Mouse (Mus musculus): Measurements from ENCODE around the gene Rwdd3.

DNA sequence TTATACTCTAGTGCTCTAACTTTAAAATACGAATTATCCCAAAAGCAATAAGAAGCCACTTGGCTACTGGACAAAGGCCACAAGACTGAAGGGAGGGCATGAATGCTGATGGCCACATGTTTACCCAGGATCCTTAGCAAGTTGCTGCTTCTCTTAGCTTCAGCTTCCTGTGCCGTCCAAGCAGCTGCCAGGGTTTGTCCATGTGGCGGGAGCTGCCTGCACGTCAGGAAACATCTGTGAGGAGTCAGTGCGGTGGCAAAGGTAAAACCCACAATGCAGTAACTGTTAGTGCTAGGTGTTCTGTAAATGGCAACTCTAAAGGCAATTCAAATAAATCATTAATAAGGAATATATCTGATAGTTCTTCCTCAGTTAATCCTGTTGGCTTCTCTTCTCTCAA is 38.5 kb downstream of the Rwdd3 start:
- no peak for TF ChIP-seq CTCF (IDR thresholded peaks at IDR 0.05; ENCODE audit: low read depth)
- no peak for TF ChIP-seq EP300 (optimal IDR thresholded peaks at IDR 0.05)
